Mouse (Mus musculus): ENCODE data around the gene Zdhhc9. TPM values are rescaled to one million over a fixed set of nuclear protein-coding genes. Genes with fewer than 3 reads are reported as not detected.

Gene Zdhhc9
- total and polyA plus RNA-seq, 2 experiments from 2014 or later = 5.3 to 43.3 TPM

DNA sequence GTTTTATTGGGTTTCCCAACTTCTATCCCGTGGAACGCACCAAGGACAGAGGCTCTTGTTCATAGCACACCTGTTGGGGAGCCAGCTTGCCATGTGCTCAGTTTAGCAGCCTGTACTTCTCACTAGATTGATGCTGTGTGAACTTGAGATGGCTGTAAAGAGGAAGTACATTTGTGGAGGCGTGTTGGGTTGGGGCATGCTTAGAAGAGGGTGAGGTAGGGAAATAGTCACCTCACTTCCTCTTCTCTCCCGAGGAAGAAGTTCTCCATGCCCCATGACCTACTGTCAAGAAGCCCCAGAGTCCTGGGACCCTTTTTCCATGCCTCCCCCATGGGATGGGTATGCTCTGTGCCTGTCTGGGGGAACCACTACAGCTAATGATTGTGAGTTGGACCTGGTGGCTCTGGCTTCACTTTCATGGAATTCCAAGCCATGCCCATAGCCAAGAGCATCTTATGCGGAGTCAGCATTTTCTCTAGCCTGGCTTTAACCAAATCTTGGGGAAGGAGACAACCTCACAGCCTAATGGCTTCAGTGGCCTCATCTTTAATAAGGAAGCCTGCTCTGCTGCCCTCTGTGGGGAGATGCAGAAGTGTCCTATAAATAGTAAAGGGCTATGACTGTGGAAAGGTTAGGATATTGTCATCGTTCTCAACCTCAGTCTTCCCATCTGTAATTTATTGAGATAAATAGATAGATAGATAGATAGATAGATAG, 81.0 kb downstream of the Zdhhc9 start:
- Histone ChIP-seq H3K9ac (no peak overlapping the region), H3K27ac (ENCODE audit: low read depth, low read length) (no peak overlapping the region), H3K27me3 (ENCODE audit: insufficient read depth, low read length) (no peaks in the 10 kb centered on the region), H3K4me2 (ENCODE audit: low read depth) (no peak overlapping the region), H3K4me1 (ENCODE audit: insufficient read depth) (no peaks in the 10 kb centered on the region), H3K4me3 (ENCODE audit: low read depth, low read length) (no peak overlapping the region), H3K9me3 (ENCODE audit: low read length) (no peaks in the 10 kb centered on the region), H3K36me3 (ENCODE audit: insufficient read depth) (no peaks in the 10 kb centered on the region)
- ATAC-seq (no peak), DNase-seq (no peak)
- WGBS = 80% methylated on average over 6 of the region's 6 CpGs
- no peak for TF ChIP-seq CTCF (IDR thresholded peaks at IDR 0.05; ENCODE audit: low read depth)

DNA sequence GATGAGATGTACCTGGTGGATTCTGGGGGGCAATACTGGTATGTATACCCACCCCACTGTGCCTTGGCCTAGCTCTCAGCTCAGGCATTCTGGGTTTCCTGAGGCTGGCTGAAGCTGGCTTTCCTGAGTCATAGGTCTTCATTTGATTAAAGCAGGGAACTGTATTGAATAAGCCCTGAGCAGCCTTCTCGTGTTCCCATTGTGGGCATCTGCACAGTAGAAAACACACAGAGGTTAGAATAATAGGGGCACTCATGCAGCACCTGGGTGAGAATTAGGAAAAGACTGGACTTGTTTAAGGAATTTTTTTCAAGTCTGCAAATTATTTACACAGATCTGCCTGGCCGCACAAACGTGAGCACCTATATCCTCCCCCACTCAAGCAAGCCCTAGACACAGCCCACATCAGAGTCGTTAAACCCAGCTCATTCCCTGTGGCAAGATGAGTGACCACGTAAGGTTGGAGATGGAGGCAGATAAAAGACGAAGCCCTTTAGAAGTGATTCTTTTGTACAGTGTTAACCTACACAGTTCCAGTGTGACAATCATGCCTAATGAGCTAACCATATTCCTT, 81.7 kb downstream of the Zdhhc9 start:
- no peak for TF ChIP-seq CTCF (IDR thresholded peaks at IDR 0.05; ENCODE audit: low read depth)
- Histone ChIP-seq H3K36me3 (ENCODE audit: insufficient read depth) (no peaks in the 10 kb centered on the region), H3K27me3 (ENCODE audit: insufficient read depth, low read length) (no peaks in the 10 kb centered on the region), H3K9me3 (ENCODE audit: low read length) (no peaks in the 10 kb centered on the region), H3K4me1 (ENCODE audit: insufficient read depth) (no peaks in the 10 kb centered on the region), H3K9ac (no peak overlapping the region), H3K27ac (ENCODE audit: low read depth, low read length) (no peak overlapping the region), H3K4me3 (ENCODE audit: low read depth, low read length) (no peak overlapping the region), H3K4me2 (ENCODE audit: low read depth) (no peak overlapping the region)
- WGBS = 43% methylated on average over 6 of the region's 6 CpGs
- no peak for DNase-seq
- no peak for ATAC-seq

DNA sequence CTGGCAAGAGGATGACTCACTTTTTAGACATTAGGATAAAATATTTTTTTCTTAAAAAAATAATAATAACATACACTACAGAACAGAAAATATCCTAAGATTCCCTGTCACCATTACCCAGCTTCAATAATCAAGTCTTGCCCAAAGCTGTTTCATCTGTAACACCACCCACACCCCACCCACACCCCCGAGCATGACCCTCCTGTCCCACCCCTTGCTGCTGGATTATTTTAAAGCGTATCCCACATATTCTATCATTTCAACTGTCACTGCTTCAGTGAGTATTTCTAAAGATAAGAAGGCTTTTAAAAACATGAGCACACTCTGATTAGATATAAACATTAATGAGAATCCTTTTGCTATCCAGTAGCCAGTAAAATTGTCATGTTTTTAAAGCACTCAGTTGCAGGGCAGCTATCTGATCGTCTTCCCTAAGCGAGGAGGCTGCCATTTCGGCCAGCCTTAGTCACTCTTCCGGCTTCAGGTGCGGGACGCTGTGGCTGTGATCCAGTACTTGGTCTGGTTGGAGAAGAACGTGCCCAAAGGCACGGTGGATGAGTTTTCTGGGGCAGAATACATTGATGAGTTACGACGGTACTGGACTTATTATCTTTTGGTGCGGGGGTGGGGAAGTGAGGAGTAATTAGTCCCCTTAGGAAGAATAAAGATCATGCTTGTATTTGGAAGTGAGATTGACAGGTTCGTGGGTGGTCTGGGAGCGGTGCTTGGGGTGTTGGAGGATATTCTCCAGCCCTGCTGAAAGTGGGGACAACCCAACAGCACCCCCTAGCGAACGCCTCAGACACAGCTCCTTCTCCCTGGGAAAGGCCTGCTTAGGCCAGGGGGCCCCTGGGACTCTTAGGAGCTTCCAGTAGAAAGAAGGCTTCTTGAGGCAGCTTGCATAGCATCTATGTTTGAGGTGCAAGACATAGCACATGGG, 84.3 kb downstream of the Zdhhc9 start:
- no peaks in the 10 kb centered on the region for H3K9me3 ChIP-seq (ENCODE audit: low read length)
- ATAC-seq = peak; percentile 56
- H3K4me2 ChIP-seq (ENCODE audit: low read depth) = no peak overlapping the region
- peak; percentile 45 for DNase-seq
- no peaks in the 10 kb centered on the region for H3K4me1 ChIP-seq (ENCODE audit: insufficient read depth)
- no peak overlapping the region for H3K9ac ChIP-seq
- no peak overlapping the region for H3K27ac ChIP-seq (ENCODE audit: low read depth, low read length)
- no peaks in the 10 kb centered on the region for H3K27me3 ChIP-seq (ENCODE audit: insufficient read depth, low read length)
- no peaks in the 10 kb centered on the region for H3K36me3 ChIP-seq (ENCODE audit: insufficient read depth)
- peak; percentile 59 for TF ChIP-seq CTCF (IDR thresholded peaks at IDR 0.05; ENCODE audit: low read depth)
- H3K4me3 ChIP-seq (ENCODE audit: low read depth, low read length) = no peak overlapping the region
- WGBS = 32% methylated on average over 17 of the region's 17 CpGs

Other genes starting within 250 kb of the Zdhhc9 start
- gene Apln, start 174.0 kb downstream of the Zdhhc9 start, total RNA-seq (2014; rRNA removed) = 6.0 and 8.0 TPM in 2 replicates
- gene Apln, start 174.0 kb downstream of the Zdhhc9 start, polyA plus RNA-seq (2015; fragmentation: Nextera tagmentation; extraction: Ambion mirVana) = 1.7 and 2.3 TPM in 2 replicates
- gene Xpnpep2, start 100.2 kb downstream of the Zdhhc9 start, total RNA-seq (2014; rRNA removed) = 0.38 and 0.62 TPM in 2 replicates
- 0.76 and 0.84 TPM in 2 replicates for gene Xpnpep2, start 100.2 kb downstream of the Zdhhc9 start, polyA plus RNA-seq (2015; fragmentation: Nextera tagmentation; extraction: Ambion mirVana)
- 1.2 and 1.9 TPM in 2 replicates for gene Sash3, start 62.4 kb downstream of the Zdhhc9 start, total RNA-seq (2014; rRNA removed)
- gene Sash3, start 62.4 kb downstream of the Zdhhc9 start, polyA plus RNA-seq (2015; fragmentation: Nextera tagmentation; extraction: Ambion mirVana) = 1.1 and 1.3 TPM in 2 replicates
- 17.0 and 25.0 TPM in 2 replicates for gene Utp14a, start 48.0 kb upstream of the Zdhhc9 start, total RNA-seq (2014; rRNA removed)
- gene Utp14a, start 48.0 kb upstream of the Zdhhc9 start, polyA plus RNA-seq (2015; fragmentation: Nextera tagmentation; extraction: Ambion mirVana) = 13.4 and 13.8 TPM in 2 replicates
- gene Bcorl1, start 132.5 kb upstream of the Zdhhc9 start, total RNA-seq (2014; rRNA removed) = 8.5 and 13.8 TPM in 2 replicates
- 3.8 and 4.6 TPM in 2 replicates for gene Bcorl1, start 132.5 kb upstream of the Zdhhc9 start, polyA plus RNA-seq (2015; fragmentation: Nextera tagmentation; extraction: Ambion mirVana)